Mouse (Mus musculus) MEL (cell line): ENCODE results near the gene Obox7. TPM values are rescaled to one million over a fixed set of nuclear protein-coding genes. Genes with fewer than 3 reads are reported as not detected.
"Not testable (repeated sequence)": the region's sequence is repeated elsewhere in the genome, so short reads cannot be mapped to it uniquely, and the experiment has no call there.

Experiments
- DNase-seq: peaks from one replicate; pipeline ENCODE4 v3.0.0; 2011; ENCODE audit warnings: low read depth, low spot score
- H3K27ac ChIP-seq: 2 replicates; pipeline ENCODE4 v1.5.1; 2012; ENCODE audit warnings: low read depth, mild to moderate bottlenecking, control low read depth, low read length, moderate library complexity; ENCODE audit not compliant: control insufficient read depth
- H3K27me3 ChIP-seq, 2 experiments: fragments of 150-350 bp in 1 of 2; sonication (generic) in 1 of 2; 2 replicates each; pipeline ENCODE4 v1.6.1; 2012; ENCODE audit warnings: low read length in 2 of 2, mild to moderate bottlenecking in 2 of 2, improper control_type of control experiment in 1 of 2, moderate library complexity in 1 of 2; ENCODE audit not compliant: insufficient read depth in 2 of 2, control insufficient read depth in 1 of 2
- H3K36me3 ChIP-seq, 2 experiments: 2 replicates each; pipeline ENCODE4 v1.6.1; 2012 to 2014; ENCODE audit warnings: low read length in 2 of 2, improper control_type of control experiment in 1 of 2, inconsistent platforms in 1 of 2, mild to moderate bottlenecking in 1 of 2; ENCODE audit not compliant: insufficient read depth in 2 of 2, control insufficient read depth in 1 of 2
- H3K4me1 ChIP-seq, 2 experiments: fragments of 150-350 bp in 1 of 2; sonication (generic) in 1 of 2; 2 replicates each; pipeline ENCODE4 v1.6.1; 2012; ENCODE audit warnings: low read length in 2 of 2, improper control_type of control experiment in 1 of 2, mild to moderate bottlenecking in 1 of 2; ENCODE audit not compliant: insufficient read depth in 2 of 2, control insufficient read depth in 1 of 2
- H3K4me3 ChIP-seq, 2 experiments: fragments of 150-350 bp in 1 of 2; sonication (generic) in 1 of 2; 2 replicates each; pipeline ENCODE4 v1.5.1; 2012; ENCODE audit warnings: low read depth in 2 of 2, low read length in 2 of 2, mild to moderate bottlenecking in 2 of 2, moderate library complexity in 2 of 2, control low read depth in 1 of 2, improper control_type of control experiment in 1 of 2; ENCODE audit not compliant: control insufficient read depth in 1 of 2, insufficient read depth in 1 of 2
- H3K79me2 ChIP-seq: 2 replicates; pipeline ENCODE4 v1.6.1; 2012; ENCODE audit warnings: mild to moderate bottlenecking, low read length, moderate library complexity; ENCODE audit not compliant: control insufficient read depth, poor library complexity, insufficient read depth
- H3K9ac ChIP-seq: 2 replicates; pipeline ENCODE4 v1.6.1; 2012; ENCODE audit warnings: low read depth, mild to moderate bottlenecking, control low read depth, low read length, moderate library complexity; ENCODE audit not compliant: control insufficient read depth, poor library complexity, severe bottlenecking
- H3K9me3 ChIP-seq: fragments of 150-350 bp; sonication (generic); replicated peaks from 2 replicates; pipeline ENCODE4 v1.6.1; 2012; ENCODE audit warnings: mild to moderate bottlenecking, low read length, improper control_type of control experiment, moderate library complexity; ENCODE audit not compliant: insufficient read depth
- polyA plus RNA-seq, 2 experiments: library from polyadenylated mRNA; stranded (reverse) in 1 of 2; unstranded in 1 of 2; fragments of >175 nt in 1 of 2; fragments of >200 nt in 1 of 2; gene quantifications; 2 replicates each; pipeline versions ENCODE4 v1.2.1 to v1.2.4; 2012; ENCODE audit warnings: low replicate concordance in 2 of 2, low read depth in 1 of 2; ENCODE audit not compliant: insufficient read length in 2 of 2, insufficient read depth in 1 of 2, missing spikeins in 1 of 2
- total RNA-seq: library from RNA; depleted of rRNA; stranded (reverse); fragments of 300-350 nt; gene quantifications from 2 replicates; pipeline ENCODE4 v1.2.3, GENCODE M21; 2012; rRNA removed

Gene Obox7
- total RNA-seq = not detected in 2 replicates
- polyA plus RNA-seq = not detected

- not testable (repeated sequence) for H3K9ac ChIP-seq, H3K9me3 ChIP-seq, H3K36me3 ChIP-seq, H3K27ac ChIP-seq, H3K79me2 ChIP-seq, H3K4me1 ChIP-seq, DNase-seq, H3K27me3 ChIP-seq, H3K4me3 ChIP-seq
Observed at GRCm38 (mm10) chr7:14659196-14659595, at the start of gene Obox7. TSS of gene Obox7 (plus strand) at chr7:14659496.

GRCm38 (mm10) chr7:14622556-14623542 is 36.4 kb upstream of the Obox7 start:
- not testable (repeated sequence) for H3K27me3 ChIP-seq, H3K79me2 ChIP-seq, H3K36me3 ChIP-seq, H3K9ac ChIP-seq, H3K27ac ChIP-seq, H3K4me3 ChIP-seq, DNase-seq, H3K4me1 ChIP-seq, H3K9me3 ChIP-seq

Other genes with a start within 250 kb of the Obox7 start
- gene Sult2a8, start 212.7 kb upstream of the Obox7 start, total RNA-seq = not detected in 2 replicates
- not detected for gene Sult2a8, start 212.7 kb upstream of the Obox7 start, polyA plus RNA-seq
- gene Sult2a7, start 165.3 kb upstream of the Obox7 start, total RNA-seq = not detected in 2 replicates
- gene Sult2a7, start 165.3 kb upstream of the Obox7 start, polyA plus RNA-seq = not detected
- gene Vmn1r90, start 96.0 kb upstream of the Obox7 start, total RNA-seq = not detected in 2 replicates
- not detected for gene Vmn1r90, start 96.0 kb upstream of the Obox7 start, polyA plus RNA-seq